Mouse (Mus musculus): ENCODE data around the gene Ms4a5.
"Not testable (repeated sequence)": the region's sequence is repeated elsewhere in the genome, so short reads cannot be mapped to it uniquely, and the experiment has no call there.

DNA sequence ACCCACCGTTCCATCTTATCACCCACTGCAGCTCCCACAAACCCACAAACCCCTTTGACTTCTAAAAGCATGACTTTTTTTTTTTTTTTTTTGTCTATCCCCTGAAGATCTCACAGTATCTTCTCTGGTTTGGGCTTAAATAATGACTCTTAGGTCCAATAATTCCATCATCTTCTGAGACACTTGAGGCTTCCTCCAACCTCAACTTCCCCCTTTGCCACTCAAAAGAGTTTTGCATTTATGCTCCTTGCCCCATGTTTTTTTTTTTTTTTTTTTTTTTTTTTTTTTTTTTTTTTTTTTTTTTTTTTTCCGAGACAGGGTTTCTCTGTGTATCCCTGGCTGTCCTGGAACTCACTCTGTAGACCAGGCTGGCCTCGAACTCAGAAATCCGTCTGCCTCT lies 20.7 kb downstream of the Ms4a5 start:
- TF ChIP-seq CTCF, EP300 (IDR thresholded peaks at IDR 0.05; ENCODE audit: low read depth): not testable (repeated sequence)
